Mouse (Mus musculus): ENCODE measurements around the gene Zp1.

The Zp1 gene

GRCm38 (mm10) chr19:10920532-10920931 is at the start of gene Zp1:
Gene Zp1 (minus strand): TSS chr19:10920632.
- DNase-seq (ENCODE audit: low spot score), result no peak

- DNase-seq (ENCODE audit: low spot score), result no peak
Measured at GRCm38 (mm10) chr19:10968578-10968977, 48.1 kb upstream of the Zp1 start.

- DNase-seq (ENCODE audit: low spot score), result no peak
Measured at GRCm38 (mm10) chr19:10965721-10966120, 45.3 kb upstream of the Zp1 start.

- DNase-seq (ENCODE audit: low spot score), result no peak
Measured at GRCm38 (mm10) chr19:10959978-10960346, 39.5 kb upstream of the Zp1 start.

GRCm38 (mm10) chr19:10959085-10959977 is 38.9 kb upstream of the Zp1 start:
- peak; percentile 44 for DNase-seq (ENCODE audit: low spot score)

- DNase-seq (ENCODE audit: low spot score), result no peak
Measured at GRCm38 (mm10) chr19:10952021-10952939, 31.8 kb upstream of the Zp1 start.

- no peak for DNase-seq (ENCODE audit: low spot score)
Measured at GRCm38 (mm10) chr19:10949558-10949957, 29.1 kb upstream of the Zp1 start.

GRCm38 (mm10) chr19:10949112-10949511 is 28.7 kb upstream of the Zp1 start, which contains the start of gene Ccdc86:
Gene Ccdc86 (minus strand): TSS chr19:10949266.
- DNase-seq (ENCODE audit: low spot score), result peak; percentile 91

- DNase-seq (ENCODE audit: low spot score), result peak; percentile 16
Measured at GRCm38 (mm10) chr19:10948416-10948815, 28.0 kb upstream of the Zp1 start.

- no peak for DNase-seq (ENCODE audit: low spot score)
Measured at GRCm38 (mm10) chr19:10947219-10947618, 26.8 kb upstream of the Zp1 start.

- no peak for DNase-seq (ENCODE audit: low spot score)
Measured at GRCm38 (mm10) chr19:10946506-10946905, 26.1 kb upstream of the Zp1 start.

- DNase-seq (ENCODE audit: low spot score), result no peak
Measured at GRCm38 (mm10) chr19:10943955-10944354, 23.5 kb upstream of the Zp1 start.

GRCm38 (mm10) chr19:10940801-10941457 is 20.5 kb upstream of the Zp1 start:
- DNase-seq (ENCODE audit: low spot score), result peak; percentile 8

GRCm38 (mm10) chr19:10940097-10940800 is 19.8 kb upstream of the Zp1 start:
- peak; percentile 54 for DNase-seq (ENCODE audit: low spot score)

- DNase-seq (ENCODE audit: low spot score), result no peak
Measured at GRCm38 (mm10) chr19:10938771-10939170, 18.3 kb upstream of the Zp1 start.

- no peak for DNase-seq (ENCODE audit: low spot score)
Measured at GRCm38 (mm10) chr19:10937110-10937563, 16.7 kb upstream of the Zp1 start, which contains the start of gene Ptgdr2. Gene Ptgdr2 (plus strand): TSS chr19:10937160.

GRCm38 (mm10) chr19:10936077-10936476 is 15.6 kb upstream of the Zp1 start:
- no peak for DNase-seq (ENCODE audit: low spot score)

GRCm38 (mm10) chr19:10935029-10935428 is 14.6 kb upstream of the Zp1 start:
- DNase-seq (ENCODE audit: low spot score), result no peak

GRCm38 (mm10) chr19:10930641-10931040 is 10.2 kb upstream of the Zp1 start:
- no peak for DNase-seq (ENCODE audit: low spot score)

- DNase-seq (ENCODE audit: low spot score), result no peak
Measured at GRCm38 (mm10) chr19:10926666-10927065, 6.2 kb upstream of the Zp1 start.

- DNase-seq (ENCODE audit: low spot score), result no peak
Measured at GRCm38 (mm10) chr19:10926123-10926621, 5.7 kb upstream of the Zp1 start.

Measured in urinary bladder, postnatal 25 days (tissue).